Mouse (Mus musculus) central nervous system, embryonic 11.5 days (tissue): ENCODE measurements around the gene Pgm3. TPM values are rescaled to one million over a fixed set of nuclear protein-coding genes. Genes with fewer than 3 reads are reported as not detected.

ENCODE experiments used
- polyA plus RNA-seq: library from polyadenylated mRNA; depleted of rRNA; stranded (reverse); fragments of >200 nt; gene quantifications from 2 replicates; pipeline ENCODE4 v1.2.3, GENCODE M21; 2012; rRNA removed

Pgm3 gene
- 21.1 and 27.7 TPM in 2 replicates for polyA plus RNA-seq

GRCm38 (mm10) chr9:86571540-86572135 is at the start of gene Pgm3, which contains the start of gene Rwdd2a:
TSS of gene Pgm3 (minus strand) at chr9:86571842.
TSS of gene Rwdd2a (plus strand) at chr9:86571991.

Other genes starting within 250 kb of the Pgm3 start
- gene Ube2cbp, start 106.9 kb downstream of the Pgm3 start, polyA plus RNA-seq = 4.4 and 4.7 TPM in 2 replicates
- gene Dop1a, start 104.7 kb downstream of the Pgm3 start, polyA plus RNA-seq = 16.7 and 19.0 TPM in 2 replicates
- gene Rwdd2a, start 149 bp upstream of the Pgm3 start, polyA plus RNA-seq = 2.4 and 2.5 TPM in 2 replicates
- gene Me1, start 124.1 kb upstream of the Pgm3 start, polyA plus RNA-seq = 9.5 and 12.7 TPM in 2 replicates
- 1.6 and 3.5 TPM in 2 replicates for gene Prss35, start 171.8 kb upstream of the Pgm3 start, polyA plus RNA-seq